Mouse (Mus musculus) stomach, postnatal 0 days (tissue): ENCODE data around the gene Rhbdd1.

ENCODE experiments used
- CTCF ChIP-seq: IDR thresholded peaks from 2 replicates; pipeline ENCODE4 v1.5.1; 2016; ENCODE audit warnings: antibody characterized with exemption, low read depth, mild to moderate bottlenecking, moderate library complexity
- EP300 ChIP-seq: optimal IDR thresholded peaks from 2 replicates; pipeline ENCODE3; 2016; ENCODE audit warnings: antibody characterized with exemption

DNA sequence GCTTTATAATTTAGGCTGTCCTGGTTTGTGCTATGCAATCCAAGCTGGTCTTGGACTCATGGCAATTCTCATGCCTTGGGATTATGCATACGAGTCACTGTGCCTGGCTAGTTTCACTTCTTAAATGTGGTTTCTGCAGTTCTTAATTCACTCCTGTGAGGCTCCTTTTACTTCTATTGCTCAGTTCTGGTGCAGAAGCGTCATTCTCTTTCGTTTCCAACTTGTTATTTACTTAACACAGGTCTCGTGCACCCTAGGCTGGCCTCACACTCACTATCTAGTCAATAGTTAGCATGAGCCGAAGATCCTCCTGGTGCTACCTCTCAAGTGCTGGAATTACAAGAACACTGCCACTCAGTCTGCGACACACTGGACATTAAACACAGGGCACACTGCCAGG lies 152.6 kb downstream of the Rhbdd1 start:
- TF ChIP-seq CTCF, result no peak
- TF ChIP-seq EP300, result no peak
